Mouse (Mus musculus): ENCODE data around the gene Dpp4.

The Dpp4 gene

GRCm38 (mm10) chr2:62411211-62412080, 585 bp downstream of the Dpp4 start:
- no peak for DNase-seq (ENCODE audit: low read depth, low spot score)

- DNase-seq (ENCODE audit: low read depth, low spot score): peak; percentile 10
These were observed 3.3 kb downstream of the Dpp4 start for GRCm38 (mm10) chr2:62408701-62409201.

GRCm38 (mm10) chr2:62408216-62408615, 3.8 kb downstream of the Dpp4 start:
- peak; percentile 3 for DNase-seq (ENCODE audit: low read depth, low spot score)

GRCm38 (mm10) chr2:62403556-62404135, 8.4 kb downstream of the Dpp4 start:
- DNase-seq (ENCODE audit: low read depth, low spot score): no peak

- DNase-seq (ENCODE audit: low read depth, low spot score): no peak
These were observed 11.0 kb downstream of the Dpp4 start for GRCm38 (mm10) chr2:62401011-62401410.

GRCm38 (mm10) chr2:62399832-62400231, 12.2 kb downstream of the Dpp4 start:
- DNase-seq (ENCODE audit: low read depth, low spot score): no peak

GRCm38 (mm10) chr2:62399361-62399760, 12.7 kb downstream of the Dpp4 start:
- no peak for DNase-seq (ENCODE audit: low read depth, low spot score)

- DNase-seq (ENCODE audit: low read depth, low spot score): no peak
These were observed 13.7 kb downstream of the Dpp4 start for GRCm38 (mm10) chr2:62398115-62398875.

GRCm38 (mm10) chr2:62397661-62398060, 14.4 kb downstream of the Dpp4 start:
- DNase-seq (ENCODE audit: low read depth, low spot score): no peak

GRCm38 (mm10) chr2:62396799-62397198, 15.2 kb downstream of the Dpp4 start:
- no peak for DNase-seq (ENCODE audit: low read depth, low spot score)

- no peak for DNase-seq (ENCODE audit: low read depth, low spot score)
These were observed 17.2 kb downstream of the Dpp4 start for GRCm38 (mm10) chr2:62394800-62395199.

- DNase-seq (ENCODE audit: low read depth, low spot score): peak; percentile 16
These were observed 19.9 kb downstream of the Dpp4 start for GRCm38 (mm10) chr2:62392098-62392497.

- no peak for DNase-seq (ENCODE audit: low read depth, low spot score)
These were observed 21.0 kb downstream of the Dpp4 start for GRCm38 (mm10) chr2:62390961-62391461.

GRCm38 (mm10) chr2:62390305-62390704, 21.7 kb downstream of the Dpp4 start:
- DNase-seq (ENCODE audit: low read depth, low spot score): no peak

GRCm38 (mm10) chr2:62388841-62389240, 23.2 kb downstream of the Dpp4 start:
- DNase-seq (ENCODE audit: low read depth, low spot score): no peak

GRCm38 (mm10) chr2:62383196-62383595, 28.8 kb downstream of the Dpp4 start:
- no peak for DNase-seq (ENCODE audit: low read depth, low spot score)

GRCm38 (mm10) chr2:62382440-62382839, 29.6 kb downstream of the Dpp4 start:
- DNase-seq (ENCODE audit: low read depth, low spot score): no peak

GRCm38 (mm10) chr2:62381756-62382155, 30.3 kb downstream of the Dpp4 start:
- no peak for DNase-seq (ENCODE audit: low read depth, low spot score)

- DNase-seq (ENCODE audit: low read depth, low spot score): no peak
These were observed 38.3 kb downstream of the Dpp4 start for GRCm38 (mm10) chr2:62373692-62374091.

- no peak for DNase-seq (ENCODE audit: low read depth, low spot score)
These were observed 42.0 kb downstream of the Dpp4 start for GRCm38 (mm10) chr2:62370048-62370447.

GRCm38 (mm10) chr2:62368349-62369053, 43.5 kb downstream of the Dpp4 start:
- DNase-seq (ENCODE audit: low read depth, low spot score): no peak

All from A20 (cell line).